Mouse (Mus musculus): ENCODE data around the gene Galm.

DNA sequence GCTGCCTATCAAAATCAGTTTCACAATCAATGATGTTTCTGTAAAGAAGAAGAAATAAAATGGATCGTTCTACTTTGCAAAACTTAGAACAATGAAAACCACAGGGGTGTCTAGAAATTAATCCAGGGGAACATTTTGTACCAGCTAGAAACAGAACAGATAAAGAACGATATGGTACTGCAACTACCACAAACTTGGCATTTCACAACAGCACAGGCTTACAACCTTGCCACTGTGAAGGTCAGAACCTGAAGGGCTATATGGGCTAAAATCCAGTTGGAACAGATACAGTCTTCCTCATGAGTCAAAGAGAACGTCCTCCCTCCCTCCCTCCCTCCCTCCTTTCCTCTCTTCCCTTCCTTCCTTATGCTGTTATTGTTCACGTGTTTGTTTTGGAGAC is 36.7 kb upstream of the Galm start:
- TF ChIP-seq CTCF (IDR thresholded peaks at IDR 0.05; ENCODE audit: control insufficient read depth, insufficient read depth, insufficient read length): no peak
- TF ChIP-seq CEBPB (IDR thresholded peaks at IDR 0.05; ENCODE audit: low read depth): no peak
- TF ChIP-seq MAX (IDR thresholded peaks at IDR 0.05): no peak
- TF ChIP-seq USF1 (IDR thresholded peaks at IDR 0.05; ENCODE audit: low read depth): no peak
- no peak for TF ChIP-seq FOSL1 (IDR thresholded peaks at IDR 0.05; ENCODE audit: insufficient read depth, low read length, poor library complexity, severe bottlenecking)
- no peak for TF ChIP-seq MYOD1 (IDR thresholded peaks at IDR 0.05; ENCODE audit: control insufficient read depth, insufficient read length, low read depth)
- no peak for TF ChIP-seq MYOG (IDR thresholded peaks at IDR 0.05; ENCODE audit: control insufficient read depth, extremely low read depth, insufficient read length)
